In genomic region chrX:145490821-145491220, GRCm38 (mm10) we compare ENCODE assay signal across 20 mouse cellular contexts.
"Had no signal": no experiment of that assay in that cellular context is flagged by ENCODE, and none has a peak within 500 bp of the region (broad histone marks: within the 10 kb centered on the region; RNA-seq: fewer than 3 reads in every experiment).

No protein-coding gene starts in this region.

- H3K36me3 ChIP-seq: liver, embryonic 13.5 days; neural tube, embryonic 12.5 days; neural tube, embryonic 15.5 days had no signal

- DNase-seq: kidney, adult 2 months; kidney, postnatal 25 days; layer of hippocampus, adult 9-11 months; liver, embryonic 13.5 days; lung, adult 2 months; midbrain, embryonic 14.5 days; right cerebral cortex, adult 18-20 months; right cerebral cortex, postnatal 14 days; right cerebral cortex, postnatal 4 days; thymus, adult 2 months; thymus, postnatal 14 days; thymus, postnatal 4 days had no signal

- H3K9me3 ChIP-seq: liver, embryonic 13.5 days; megakaryocyte, embryonic 14.5 days; midbrain, embryonic 10.5 days; neural tube, embryonic 12.5 days; neural tube, embryonic 15.5 days had no signal

- H3K4me1 ChIP-seq: midbrain, embryonic 10.5 days; neural tube, embryonic 12.5 days; neural tube, embryonic 15.5 days had no signal

- ATAC-seq: lung, postnatal 0 days had no signal

- H3K9ac ChIP-seq: liver, embryonic 13.5 days; neural tube, embryonic 12.5 days; neural tube, embryonic 15.5 days had no signal

- H3K4me2 ChIP-seq: neural tube, embryonic 12.5 days; neural tube, embryonic 15.5 days had no signal

- H3K27ac ChIP-seq: kidney, postnatal 0 days; layer of hippocampus, adult 2 months; midbrain, embryonic 10.5 days; neural tube, embryonic 12.5 days; neural tube, embryonic 15.5 days; stomach, postnatal 0 days had no signal

- H3K4me3 ChIP-seq: layer of hippocampus, adult 2 months; liver, embryonic 13.5 days; megakaryocyte, embryonic 14.5 days; midbrain, embryonic 10.5 days; neural tube, embryonic 12.5 days; neural tube, embryonic 15.5 days had no signal

- H3K27me3 ChIP-seq: liver, embryonic 13.5 days; neural tube, embryonic 12.5 days; neural tube, embryonic 15.5 days had no signal
